Mouse (Mus musculus) kidney, postnatal 4 days (tissue): ENCODE data around the gene Cep170b.

Experiments used
- DNase-seq, 2 experiments: peaks; one replicate each; pipeline ENCODE4 v3.0.0; 2021; ENCODE audit warnings: mixed read lengths in 2 of 2

Gene Cep170b

GRCm38 (mm10) chr12:112737761-112738160 lies 17.5 kb downstream of the Cep170b start:
- DNase-seq, result peak in 1 of 2 experiments; percentile 30

GRCm38 (mm10) chr12:112738281-112739022 lies 18.2 kb downstream of the Cep170b start:
- peak in 1 of 2 experiments; percentile 1 for DNase-seq

- DNase-seq, result peak in 1 of 2 experiments; percentile 1
Observed at GRCm38 (mm10) chr12:112739023-112739568, 18.8 kb downstream of the Cep170b start.

GRCm38 (mm10) chr12:112742768-112743167 lies 22.5 kb downstream of the Cep170b start:
- peak in 1 of 2 experiments; percentile 44 for DNase-seq

- peak; percentile 85 to 92 for DNase-seq
Observed at GRCm38 (mm10) chr12:112743168-112743975, 23.1 kb downstream of the Cep170b start.

- DNase-seq, result no peak
Observed at GRCm38 (mm10) chr12:112744211-112744610, 24.0 kb downstream of the Cep170b start.

- DNase-seq, result no peak
Observed at GRCm38 (mm10) chr12:112744891-112745580, 24.8 kb downstream of the Cep170b start.

- DNase-seq, result no peak
Observed at GRCm38 (mm10) chr12:112745716-112746115, 25.5 kb downstream of the Cep170b start.

GRCm38 (mm10) chr12:112746461-112746807 lies 26.2 kb downstream of the Cep170b start:
- no peak for DNase-seq

GRCm38 (mm10) chr12:112746808-112747605 lies 26.8 kb downstream of the Cep170b start:
- DNase-seq, result peak; percentile 59 to 70

GRCm38 (mm10) chr12:112747606-112747970 lies 27.3 kb downstream of the Cep170b start:
- no peak for DNase-seq

GRCm38 (mm10) chr12:112750976-112751375 lies 30.7 kb downstream of the Cep170b start:
- no peak for DNase-seq

- no peak for DNase-seq
Observed at GRCm38 (mm10) chr12:112752399-112752798, 32.1 kb downstream of the Cep170b start.

GRCm38 (mm10) chr12:112755900-112756299 lies 35.6 kb downstream of the Cep170b start:
- DNase-seq, result no peak

GRCm38 (mm10) chr12:112757896-112758295 lies 37.6 kb downstream of the Cep170b start:
- DNase-seq, result no peak

- DNase-seq, result no peak
Observed at GRCm38 (mm10) chr12:112759471-112759870, 39.2 kb downstream of the Cep170b start.

- DNase-seq, result no peak
Observed at GRCm38 (mm10) chr12:112760154-112760926, 40.1 kb downstream of the Cep170b start, which contains the start of gene Pld4. TSS of gene Pld4 (plus strand) at chr12:112760655.

GRCm38 (mm10) chr12:112761411-112761810 lies 41.2 kb downstream of the Cep170b start:
- DNase-seq, result no peak

GRCm38 (mm10) chr12:112762018-112762417 lies 41.8 kb downstream of the Cep170b start:
- no peak for DNase-seq

- DNase-seq, result no peak
Observed at GRCm38 (mm10) chr12:112763176-112763575, 42.9 kb downstream of the Cep170b start.

GRCm38 (mm10) chr12:112764141-112764540 lies 43.9 kb downstream of the Cep170b start:
- no peak for DNase-seq
